Mouse (Mus musculus): Measurements from ENCODE around the gene Mss51.

GRCm38 (mm10) chr14:20544467-20545411 lies 48.0 kb upstream of the Mss51 start:
- TF ChIP-seq CTCF (IDR thresholded peaks at IDR 0.05; ENCODE audit: extremely low read depth, insufficient read depth, insufficient read length, insufficient replicate concordance) (no peak), POLR2A (IDR thresholded peaks at IDR 0.05; ENCODE audit: low read depth, low read length) (no peak)

Measured in spleen, adult 2 months (tissue).